34 mouse cellular contexts compared by ENCODE assay signal in genomic region chr19:11980471-11980870, GRCm38 (mm10).
"Had no signal": no experiment of that assay in that cellular context is flagged by ENCODE, and none has a peak within 500 bp of the region (broad histone marks: within the 10 kb centered on the region; RNA-seq: fewer than 3 reads in every experiment).

No protein-coding gene starts in this region.

- H3K4me2 ChIP-seq: heart, embryonic 11.5 days; heart, embryonic 12.5 days; heart, embryonic 13.5 days; heart, embryonic 15.5 days; hindbrain, embryonic 12.5 days; hindbrain, embryonic 13.5 days; hindbrain, embryonic 14.5 days; hindbrain, embryonic 15.5 days; intestine, embryonic 15.5 days; kidney, embryonic 15.5 days had no signal

- H3K4me3 ChIP-seq: heart, embryonic 10.5 days; heart, embryonic 12.5 days; heart, embryonic 13.5 days; heart, embryonic 15.5 days; hindbrain, embryonic 10.5 days; hindbrain, embryonic 12.5 days; hindbrain, embryonic 13.5 days; hindbrain, embryonic 15.5 days; intestine, embryonic 15.5 days; kidney, embryonic 15.5 days; layer of hippocampus, adult 2 months had no signal

- DNase-seq: heart, postnatal 14 days; heart, postnatal 36 days; heart, postnatal 4 days; kidney, adult 11 months; kidney, adult 18-20 months; kidney, adult 2 months; kidney, adult 8-10 months; kidney, adult 9 months; kidney, postnatal 10 days; kidney, postnatal 14 days; kidney, postnatal 25 days; kidney, postnatal 36 days; kidney, postnatal 4 days; layer of hippocampus, adult 9-11 months; layer of hippocampus, postnatal 36 days had no signal

- H3K27ac ChIP-seq: heart, embryonic 10.5 days; heart, embryonic 13.5 days; heart, embryonic 15.5 days; hindbrain, embryonic 10.5 days; hindbrain, embryonic 12.5 days; hindbrain, embryonic 13.5 days; hindbrain, embryonic 14.5 days; hindbrain, embryonic 15.5 days; hindbrain, postnatal 0 days; intestine, embryonic 15.5 days; kidney, embryonic 15.5 days; kidney, postnatal 0 days; layer of hippocampus, adult 2 months had no signal

- H3K9me3 ChIP-seq: heart, embryonic 10.5 days; heart, embryonic 12.5 days; heart, embryonic 13.5 days; heart, embryonic 15.5 days; hindbrain, embryonic 10.5 days; hindbrain, embryonic 12.5 days; hindbrain, embryonic 13.5 days; hindbrain, embryonic 15.5 days; intestine, embryonic 15.5 days; kidney, embryonic 15.5 days had no signal

- H3K9ac ChIP-seq: heart, embryonic 12.5 days; heart, embryonic 13.5 days; heart, embryonic 15.5 days; hindbrain, embryonic 12.5 days; hindbrain, embryonic 13.5 days; hindbrain, embryonic 14.5 days; hindbrain, embryonic 15.5 days; intestine, embryonic 15.5 days; kidney, embryonic 15.5 days had no signal

- H3K27me3 ChIP-seq: heart, embryonic 12.5 days; heart, embryonic 13.5 days; heart, embryonic 15.5 days; hindbrain, embryonic 12.5 days; hindbrain, embryonic 13.5 days; hindbrain, embryonic 15.5 days; intestine, embryonic 15.5 days; kidney, embryonic 15.5 days had no signal

- H3K4me1 ChIP-seq: hindbrain, embryonic 10.5 days; hindbrain, embryonic 12.5 days; hindbrain, embryonic 13.5 days; hindbrain, embryonic 15.5 days; intestine, embryonic 15.5 days; kidney, embryonic 15.5 days had no signal

- ATAC-seq: hindbrain, embryonic 16.5 days; hindbrain, postnatal 0 days; inflammation-experienced regulatory T-cells, adult 6 months; intestine, embryonic 15.5 days; intestine, embryonic 16.5 days; intestine, postnatal 0 days had no signal
